Mouse (Mus musculus) liver, embryonic 12.5 days (tissue): ENCODE measurements around the gene Kif13a. TPM values are rescaled to one million over a fixed set of nuclear protein-coding genes. Genes with fewer than 3 reads are reported as not detected.
A peak's percentile ranks its signal among the peaks of the same experiment; 100 is the strongest.

ENCODE experiments used
- ATAC-seq: fragments of 200-750 bp; cut with Nextera tagmentation; 2 replicates; pipeline ENCODE4 v1.8.0; 2017; ENCODE audit warnings: moderate number of reproducible peaks, mild to moderate bottlenecking, moderate library complexity
- H3K27ac ChIP-seq: fragments of 300-500 bp; sonication (generic); 2 replicates; pipeline ENCODE4 v1.5.1; 2016; ENCODE audit warnings: mild to moderate bottlenecking
- H3K27me3 ChIP-seq: fragments of 300-500 bp; sonication (generic); replicated peaks from 2 replicates; pipeline ENCODE4 v1.6.1; 2016; ENCODE audit warnings: mild to moderate bottlenecking, moderate library complexity
- H3K36me3 ChIP-seq: fragments of 300-500 bp; sonication (generic); 2 replicates; pipeline ENCODE4 v1.6.1; 2016; ENCODE audit warnings: mild to moderate bottlenecking, moderate library complexity
- H3K4me1 ChIP-seq: fragments of 300-500 bp; sonication (generic); 2 replicates; pipeline ENCODE4 v1.6.1; 2016
- H3K4me2 ChIP-seq: fragments of 300-500 bp; sonication (generic); 2 replicates; pipeline ENCODE4 v1.6.1; 2016; ENCODE audit warnings: mild to moderate bottlenecking, moderate library complexity
- H3K4me3 ChIP-seq: fragments of 300-500 bp; sonication (generic); 2 replicates; pipeline ENCODE4 v1.5.1; 2016; ENCODE audit warnings: mild to moderate bottlenecking, moderate library complexity
- H3K9ac ChIP-seq: fragments of 300-500 bp; sonication (generic); 2 replicates; pipeline ENCODE4 v1.6.1; 2016; ENCODE audit warnings: mild to moderate bottlenecking, moderate library complexity
- H3K9me3 ChIP-seq: fragments of 300-500 bp; sonication (generic); replicated peaks from 2 replicates; pipeline ENCODE4 v1.6.1; 2016; ENCODE audit warnings: mild to moderate bottlenecking, moderate library complexity
- WGBS: fragments of 180-500 bp; shearing (Covaris S2); methylation state at CpG from one replicate; pipeline ENCODE4 v1.1.7; 2016; ENCODE audit not compliant: insufficient replicate concordance; 5-methylcytosine and 5-hydroxymethylcytosine counted together
- polyA plus RNA-seq: library from polyadenylated mRNA; unstranded; fragments of >200 nt; fragmentation: Nextera tagmentation; extraction: Ambion mirVana; gene quantifications from 2 replicates; pipeline ENCODE4 v1.2.1, GENCODE M21; 2016

Kif13a gene
- polyA plus RNA-seq, 1 experiment from 2014 or later, result 6.9 TPM

GRCm38 (mm10) chr13:46759281-46759809, 170.3 kb downstream of the Kif13a start:
- Histone ChIP-seq H3K4me2 (no peak overlapping the region), H3K9ac (no peak overlapping the region), H3K36me3 (0 out of 2 replicates have a peak, but pooled peaks cover 16% of the 10 kb centered on the region), H3K9me3 (no peaks in the 10 kb centered on the region), H3K27ac (no peak overlapping the region), H3K4me1 (no peaks in the 10 kb centered on the region), H3K4me3 (no peak overlapping the region), H3K27me3 (no peaks in the 10 kb centered on the region)
- 75% methylated on average over 8 of the region's 8 CpGs for WGBS
- no peak for ATAC-seq

- H3K27ac ChIP-seq, result no peak overlapping the region
- H3K4me1 ChIP-seq, result no peaks in the 10 kb centered on the region
- no peak for ATAC-seq
- H3K9me3 ChIP-seq, result no peaks in the 10 kb centered on the region
- H3K36me3 ChIP-seq, result 0 out of 2 replicates have a peak, but pooled peaks cover 13% of the 10 kb centered on the region
- H3K4me3 ChIP-seq, result no peak overlapping the region
- 84% methylated on average over 13 of the region's 13 CpGs for WGBS
- H3K9ac ChIP-seq, result no peak overlapping the region
- H3K27me3 ChIP-seq, result no peaks in the 10 kb centered on the region
- H3K4me2 ChIP-seq, result no peak overlapping the region
Measured at GRCm38 (mm10) chr13:46758627-46759026, 171.0 kb downstream of the Kif13a start.

- Histone ChIP-seq H3K9ac (no peak overlapping the region), H3K27ac (no peak overlapping the region), H3K4me1 (no peaks in the 10 kb centered on the region), H3K27me3 (no peaks in the 10 kb centered on the region), H3K4me2 (no peak overlapping the region), H3K9me3 (no peaks in the 10 kb centered on the region), H3K4me3 (no peak overlapping the region), H3K36me3 (0 out of 2 replicates have a peak, but pooled peaks cover 13% of the 10 kb centered on the region)
- ATAC-seq, result no peak
- WGBS, result 79% methylated on average over 7 of the region's 7 CpGs
Measured at GRCm38 (mm10) chr13:46757946-46758345, 171.7 kb downstream of the Kif13a start.

- H3K4me3 ChIP-seq, result no peak overlapping the region
- H3K4me1 ChIP-seq, result peaks cover 6% of the 10 kb centered on the region
- H3K9ac ChIP-seq, result no peak overlapping the region
- peaks cover 18% of the 10 kb centered on the region; the same call in 1 of the 2 replicates for H3K36me3 ChIP-seq
- no peaks in the 10 kb centered on the region for H3K27me3 ChIP-seq
- H3K27ac ChIP-seq, result no peak overlapping the region
- no peak overlapping the region for H3K4me2 ChIP-seq
- no peak for ATAC-seq
- WGBS, result 73% methylated on average over 5 of the region's 5 CpGs
- no peaks in the 10 kb centered on the region for H3K9me3 ChIP-seq
Measured at GRCm38 (mm10) chr13:46753294-46753693, 176.4 kb downstream of the Kif13a start.

- H3K27ac ChIP-seq, result no peak overlapping the region
- no peak overlapping the region for H3K4me2 ChIP-seq
- no peak for ATAC-seq
- no peak overlapping the region for H3K4me3 ChIP-seq
- H3K27me3 ChIP-seq, result no peaks in the 10 kb centered on the region
- H3K4me1 ChIP-seq, result peaks cover 12% of the 10 kb centered on the region
- H3K36me3 ChIP-seq, result peaks cover 18% of the 10 kb centered on the region; the same call in 1 of the 2 replicates
- H3K9me3 ChIP-seq, result no peaks in the 10 kb centered on the region
- H3K9ac ChIP-seq, result no peak overlapping the region
- WGBS, result 79% methylated on average over 13 of the region's 13 CpGs
Measured at GRCm38 (mm10) chr13:46752566-46753229, 177.0 kb downstream of the Kif13a start.

- Histone ChIP-seq H3K27me3 (no peaks in the 10 kb centered on the region), H3K4me3 (no peak overlapping the region), H3K4me2 (0 out of 2 replicates have a peak overlapping the region, but pooled peaks have one; percentile 11), H3K9me3 (no peaks in the 10 kb centered on the region), H3K36me3 (peaks cover 18% of the 10 kb centered on the region; the same call in 1 of the 2 replicates), H3K4me1 (peaks cover 16% of the 10 kb centered on the region), H3K9ac (no peak overlapping the region), H3K27ac (peak overlapping the region; percentile 39; the same call in 1 of the 2 replicates)
- peak; percentile 85 for ATAC-seq
- WGBS, result 27% methylated on average over 5 of the region's 5 CpGs
Measured at GRCm38 (mm10) chr13:46748138-46748873, 181.4 kb downstream of the Kif13a start.

- Histone ChIP-seq H3K27ac (no peak overlapping the region), H3K4me2 (no peak overlapping the region), H3K4me3 (no peak overlapping the region), H3K27me3 (no peaks in the 10 kb centered on the region), H3K36me3 (no peaks in the 10 kb centered on the region), H3K9ac (no peak overlapping the region), H3K4me1 (peaks cover 35% of the 10 kb centered on the region), H3K9me3 (no peaks in the 10 kb centered on the region)
- no peak for ATAC-seq
- WGBS, result 78% methylated on average over 8 of the region's 8 CpGs
Measured at GRCm38 (mm10) chr13:46743821-46744220, 185.8 kb downstream of the Kif13a start.

GRCm38 (mm10) chr13:46742367-46742766, 187.3 kb downstream of the Kif13a start:
- 37% methylated on average over 2 of the region's 2 CpGs for WGBS
- Histone ChIP-seq H3K4me1 (peaks cover 25% of the 10 kb centered on the region), H3K9me3 (no peaks in the 10 kb centered on the region), H3K36me3 (no peaks in the 10 kb centered on the region), H3K9ac (no peak overlapping the region), H3K27ac (peak overlapping the region; percentile 66; the same call in 1 of the 2 replicates), H3K4me2 (peak overlapping the region; percentile 14; the same call in 1 of the 2 replicates), H3K27me3 (no peaks in the 10 kb centered on the region), H3K4me3 (no peak overlapping the region)
- ATAC-seq, result peak; percentile 92

GRCm38 (mm10) chr13:46739426-46739825, 190.2 kb downstream of the Kif13a start:
- no peak overlapping the region for H3K9ac ChIP-seq
- peaks cover 39% of the 10 kb centered on the region for H3K4me1 ChIP-seq
- no peak overlapping the region for H3K27ac ChIP-seq
- no peak overlapping the region for H3K4me2 ChIP-seq
- H3K27me3 ChIP-seq, result no peaks in the 10 kb centered on the region
- H3K4me3 ChIP-seq, result no peak overlapping the region
- no peaks in the 10 kb centered on the region for H3K9me3 ChIP-seq
- no peaks in the 10 kb centered on the region for H3K36me3 ChIP-seq
- no peak for ATAC-seq
- WGBS, result 75% methylated on average over 7 of the region's 7 CpGs

- Histone ChIP-seq H3K4me3 (no peak overlapping the region), H3K4me2 (no peak overlapping the region), H3K27me3 (no peaks in the 10 kb centered on the region), H3K36me3 (no peaks in the 10 kb centered on the region), H3K27ac (no peak overlapping the region), H3K9ac (no peak overlapping the region), H3K4me1 (peaks cover 30% of the 10 kb centered on the region), H3K9me3 (no peaks in the 10 kb centered on the region)
- ATAC-seq, result no peak
- 65% methylated on average over 4 of the region's 4 CpGs for WGBS
Measured at GRCm38 (mm10) chr13:46737482-46737881, 192.2 kb downstream of the Kif13a start.

- Histone ChIP-seq H3K36me3 (no peaks in the 10 kb centered on the region), H3K4me3 (peak overlapping the region; percentile 63), H3K27ac (peak overlapping the region; percentile 62), H3K9me3 (no peaks in the 10 kb centered on the region), H3K27me3 (no peaks in the 10 kb centered on the region), H3K4me1 (peaks cover 24% of the 10 kb centered on the region), H3K9ac (peak overlapping the region; percentile 67), H3K4me2 (peak overlapping the region; percentile 85)
- WGBS, result 2% methylated on average over 12 of the region's 12 CpGs
- ATAC-seq, result peak; percentile 33; the same call in 1 of the 2 replicates
Measured at GRCm38 (mm10) chr13:46736479-46736865, 193.2 kb downstream of the Kif13a start.
